Mouse (Mus musculus) thymus, postnatal 25 days (tissue): Measurements from ENCODE around the gene Ap2a2.
"Not testable (repeated sequence)": the region's sequence is repeated elsewhere in the genome, so short reads cannot be mapped to it uniquely, and the experiment has no call there.

ENCODE experiments used
- DNase-seq: peaks from one replicate; pipeline ENCODE4 v3.0.0; 2022

Gene Ap2a2

GRCm38 (mm10) chr7:141560471-141560870 is 1.5 kb upstream of the Ap2a2 start:
- no peak for DNase-seq

- DNase-seq, result no peak
These were observed 463 bp downstream of the Ap2a2 start for GRCm38 (mm10) chr7:141562421-141562851.

GRCm38 (mm10) chr7:141562852-141563427 is 967 bp downstream of the Ap2a2 start:
- DNase-seq, result peak; percentile 52

GRCm38 (mm10) chr7:141564561-141564960 is 2.6 kb downstream of the Ap2a2 start:
- DNase-seq, result no peak

- DNase-seq, result no peak
These were observed 4.6 kb downstream of the Ap2a2 start for GRCm38 (mm10) chr7:141566587-141566986.

- no peak for DNase-seq
These were observed 7.4 kb downstream of the Ap2a2 start for GRCm38 (mm10) chr7:141569283-141569803.

GRCm38 (mm10) chr7:141569916-141570315 is 7.9 kb downstream of the Ap2a2 start:
- DNase-seq, result no peak

- DNase-seq, result no peak
These were observed 8.8 kb downstream of the Ap2a2 start for GRCm38 (mm10) chr7:141570625-141571295.

- no peak for DNase-seq
These were observed 12.1 kb downstream of the Ap2a2 start for GRCm38 (mm10) chr7:141574041-141574440.

- DNase-seq, result no peak
These were observed 13.5 kb downstream of the Ap2a2 start for GRCm38 (mm10) chr7:141575481-141575880.

GRCm38 (mm10) chr7:141577801-141578200 is 15.8 kb downstream of the Ap2a2 start:
- no peak for DNase-seq

GRCm38 (mm10) chr7:141578511-141578910 is 16.5 kb downstream of the Ap2a2 start:
- DNase-seq, result no peak

GRCm38 (mm10) chr7:141578943-141579342 is 17.0 kb downstream of the Ap2a2 start:
- DNase-seq, result peak; percentile 14

- no peak for DNase-seq
These were observed 19.4 kb downstream of the Ap2a2 start for GRCm38 (mm10) chr7:141581323-141581722.

GRCm38 (mm10) chr7:141584048-141584841 is 22.3 kb downstream of the Ap2a2 start:
- no peak for DNase-seq

- DNase-seq, result no peak
These were observed 23.3 kb downstream of the Ap2a2 start for GRCm38 (mm10) chr7:141585288-141585687.

- DNase-seq, result no peak
These were observed 23.9 kb downstream of the Ap2a2 start for GRCm38 (mm10) chr7:141585881-141586280.

- DNase-seq, result no peak
These were observed 26.9 kb downstream of the Ap2a2 start for GRCm38 (mm10) chr7:141588890-141589289.

GRCm38 (mm10) chr7:141590249-141590648 is 28.3 kb downstream of the Ap2a2 start:
- not testable (repeated sequence) for DNase-seq

GRCm38 (mm10) chr7:141590959-141591358 is 29.0 kb downstream of the Ap2a2 start:
- DNase-seq, result no peak

- DNase-seq, result no peak
These were observed 30.1 kb downstream of the Ap2a2 start for GRCm38 (mm10) chr7:141592096-141592495.

- no peak for DNase-seq
These were observed 31.1 kb downstream of the Ap2a2 start for GRCm38 (mm10) chr7:141593056-141593455.

- no peak for DNase-seq
These were observed 35.0 kb downstream of the Ap2a2 start for GRCm38 (mm10) chr7:141596971-141597370.

GRCm38 (mm10) chr7:141597563-141597962 is 35.6 kb downstream of the Ap2a2 start:
- no peak for DNase-seq
